Mouse (Mus musculus): Measurements from ENCODE around the gene Olfr143. TPM values are rescaled to one million over a fixed set of nuclear protein-coding genes. Genes with fewer than 3 reads are reported as not detected.

Olfr143 gene
- not detected for total RNA-seq (2023)

GRCm38 (mm10) chr9:38252474-38252873 lies at the start of gene Olfr143:
Olfr143 (plus strand) TSS chr9:38252774.

GRCm38 (mm10) chr9:38208065-38208464 lies 44.5 kb upstream of the Olfr143 start, which contains the start of gene Olfr893:
Olfr893 (plus strand) TSS chr9:38208365.

GRCm38 (mm10) chr9:38217755-38218154 lies 34.8 kb upstream of the Olfr143 start, which contains the start of gene Olfr894:
Olfr894 (plus strand) TSS chr9:38218055.

GRCm38 (mm10) chr9:38267551-38267950 lies 15.0 kb downstream of the Olfr143 start, which contains the start of gene Olfr895:
Olfr895 (plus strand) TSS chr9:38267851.

GRCm38 (mm10) chr9:38290807-38291206 lies 38.2 kb downstream of the Olfr143 start, which contains the start of gene Olfr896-ps1:
Olfr896-ps1 (plus strand) TSS chr9:38291107.

Other genes with a start within 250 kb of the Olfr143 start
- gene Olfr883, start 227.0 kb upstream of the Olfr143 start, total RNA-seq (2023) = not detected
- gene Olfr884, start 206.2 kb upstream of the Olfr143 start, total RNA-seq (2023) = not detected
- gene Olfr885, start 191.5 kb upstream of the Olfr143 start, total RNA-seq (2023) = not detected
- not detected for gene Olfr887, start 168.7 kb upstream of the Olfr143 start, total RNA-seq (2023)
- gene Olfr888, start 144.6 kb upstream of the Olfr143 start, total RNA-seq (2023) = not detected
- gene Olfr889, start 137.6 kb upstream of the Olfr143 start, total RNA-seq (2023) = not detected
- gene Olfr890, start 110.3 kb upstream of the Olfr143 start, total RNA-seq (2023) = not detected
- not detected for gene Olfr891, start 72.0 kb upstream of the Olfr143 start, total RNA-seq (2023)
- gene Olfr893, start 44.4 kb upstream of the Olfr143 start, total RNA-seq (2023) = not detected
- gene Olfr894, start 34.7 kb upstream of the Olfr143 start, total RNA-seq (2023) = not detected
- not detected for gene Olfr895, start 15.1 kb downstream of the Olfr143 start, total RNA-seq (2023)
- not detected for gene Olfr896-ps1, start 38.3 kb downstream of the Olfr143 start, total RNA-seq (2023)
- not detected for gene Olfr25, start 76.3 kb downstream of the Olfr143 start, total RNA-seq (2023)
- gene Olfr898, start 95.6 kb downstream of the Olfr143 start, total RNA-seq (2023) = not detected
- not detected for gene Olfr250, start 114.1 kb downstream of the Olfr143 start, total RNA-seq (2023)
- not detected for gene Olfr251, start 124.3 kb downstream of the Olfr143 start, total RNA-seq (2023)
- not detected for gene Olfr147, start 148.9 kb downstream of the Olfr143 start, total RNA-seq (2023)
- gene Olfr901, start 176.7 kb downstream of the Olfr143 start, total RNA-seq (2023) = not detected
- not detected for gene Olfr902, start 194.9 kb downstream of the Olfr143 start, total RNA-seq (2023)
- not detected for gene Olfr904, start 210.4 kb downstream of the Olfr143 start, total RNA-seq (2023)
- 0.12 TPM for gene Olfr905, start 218.3 kb downstream of the Olfr143 start, total RNA-seq (2023)
- not detected for gene Olfr906, start 234.3 kb downstream of the Olfr143 start, total RNA-seq (2023)
- gene Olfr907, start 243.0 kb downstream of the Olfr143 start, total RNA-seq (2023) = not detected